Mouse (Mus musculus): ENCODE results near the gene Dcaf15. TPM values are rescaled to one million over a fixed set of nuclear protein-coding genes. Genes with fewer than 3 reads are reported as not detected.

Dcaf15 gene
- total and polyA plus RNA-seq, 2 experiments from 2014 or later: 2.9 to 16.1 TPM

GRCm38 (mm10) chr8:84106216-84107040, 1.9 kb upstream of the Dcaf15 start:
- ATAC-seq (ENCODE audit: insufficient read depth, low read depth): no peak
- peaks cover 12% of the 10 kb centered on the region; the same call in 1 of the 2 replicates for H3K36me3 ChIP-seq (replicated peaks; ENCODE audit: control insufficient read depth, insufficient read depth, low read length)

GRCm38 (mm10) chr8:84105676-84106075, 1.1 kb upstream of the Dcaf15 start:
- DNase-seq (ENCODE audit: low spot score) (no peak), ATAC-seq (ENCODE audit: insufficient read depth, low read depth) (no peak)
- peaks cover 12% of the 10 kb centered on the region; the same call in 1 of the 2 replicates for H3K36me3 ChIP-seq (replicated peaks; ENCODE audit: control insufficient read depth, insufficient read depth, low read length)
- H3K4me3 ChIP-seq (ENCODE audit: low read depth, low read length): no peak overlapping the region
- H3K27me3 ChIP-seq (ENCODE audit: control insufficient read depth, insufficient read depth, low read length): no peaks in the 10 kb centered on the region
- TF ChIP-seq CTCF (IDR thresholded peaks at IDR 0.05; ENCODE audit: low read depth) (no peak), EP300 (IDR thresholded peaks at IDR 0.05; ENCODE audit: low read depth) (no peak)
- no peak overlapping the region for H3K9ac ChIP-seq (replicated peaks; ENCODE audit: low read depth, low read length)
- no peaks in the 10 kb centered on the region for H3K9me3 ChIP-seq (replicated peaks; ENCODE audit: control insufficient read depth, low read length)
- 80% methylated on average over 2 of the region's 2 CpGs for WGBS
- no peak overlapping the region for H3K27ac ChIP-seq (ENCODE audit: low read depth)
- no peak overlapping the region for H3K4me2 ChIP-seq (ENCODE audit: low read depth, low read length)
- H3K4me1 ChIP-seq (ENCODE audit: control insufficient read depth, insufficient read depth): peaks cover 8% of the 10 kb centered on the region

More at GRCm38 (mm10) chr8:84106216-84107040, 1.9 kb upstream of the Dcaf15 start:
- Histone ChIP-seq H3K9me3 (replicated peaks; ENCODE audit: control insufficient read depth, low read length) (no peaks in the 10 kb centered on the region), H3K27ac (ENCODE audit: low read depth) (no peak overlapping the region), H3K4me2 (ENCODE audit: low read depth, low read length) (no peak overlapping the region), H3K27me3 (ENCODE audit: control insufficient read depth, insufficient read depth, low read length) (no peaks in the 10 kb centered on the region), H3K4me1 (ENCODE audit: control insufficient read depth, insufficient read depth) (peaks cover 8% of the 10 kb centered on the region), H3K9ac (replicated peaks; ENCODE audit: low read depth, low read length) (no peak overlapping the region), H3K4me3 (ENCODE audit: low read depth, low read length) (no peak overlapping the region)
- no peak for DNase-seq (ENCODE audit: low spot score)
- 86% methylated on average over 4 of the region's 6 CpGs for WGBS
- no peak for TF ChIP-seq EP300 (IDR thresholded peaks at IDR 0.05; ENCODE audit: low read depth)
- TF ChIP-seq CTCF (IDR thresholded peaks at IDR 0.05; ENCODE audit: low read depth): no peak

- no peak; the same call in 1 of the 2 replicates for TF ChIP-seq CTCF (IDR thresholded peaks at IDR 0.05; ENCODE audit: low read depth)
- no peak for TF ChIP-seq EP300 (IDR thresholded peaks at IDR 0.05; ENCODE audit: low read depth)
- under 1% methylated on average over 22 of the region's 29 CpGs for WGBS
- H3K27ac ChIP-seq (ENCODE audit: low read depth): peak overlapping the region; percentile 79
- no peaks in the 10 kb centered on the region for H3K27me3 ChIP-seq (ENCODE audit: control insufficient read depth, insufficient read depth, low read length)
- ATAC-seq (ENCODE audit: insufficient read depth, low read depth): peak; percentile 54
- H3K4me1 ChIP-seq (ENCODE audit: control insufficient read depth, insufficient read depth): peaks cover 8% of the 10 kb centered on the region
- peak overlapping the region; percentile 83 for H3K4me2 ChIP-seq (ENCODE audit: low read depth, low read length)
- DNase-seq (ENCODE audit: low spot score): peak; percentile 46
- H3K9me3 ChIP-seq (replicated peaks; ENCODE audit: control insufficient read depth, low read length): no peaks in the 10 kb centered on the region
- peak overlapping the region; percentile 85 for H3K9ac ChIP-seq (replicated peaks; ENCODE audit: low read depth, low read length)
- H3K4me3 ChIP-seq (ENCODE audit: low read depth, low read length): peak overlapping the region; percentile 90
- peaks cover 12% of the 10 kb centered on the region; the same call in 1 of the 2 replicates for H3K36me3 ChIP-seq (replicated peaks; ENCODE audit: control insufficient read depth, insufficient read depth, low read length)
Observed at GRCm38 (mm10) chr8:84104221-84104620, 347 bp downstream of the Dcaf15 start.

GRCm38 (mm10) chr8:84103601-84104000, 967 bp downstream of the Dcaf15 start:
- Histone ChIP-seq H3K4me1 (ENCODE audit: control insufficient read depth, insufficient read depth) (peaks cover 8% of the 10 kb centered on the region), H3K36me3 (replicated peaks; ENCODE audit: control insufficient read depth, insufficient read depth, low read length) (peaks cover 17% of the 10 kb centered on the region), H3K9me3 (replicated peaks; ENCODE audit: control insufficient read depth, low read length) (no peaks in the 10 kb centered on the region), H3K9ac (replicated peaks; ENCODE audit: low read depth, low read length) (peak overlapping the region; percentile 85), H3K4me2 (ENCODE audit: low read depth, low read length) (peak overlapping the region; percentile 83), H3K27ac (ENCODE audit: low read depth) (no peak overlapping the region), H3K4me3 (ENCODE audit: low read depth, low read length) (peak overlapping the region; percentile 90), H3K27me3 (ENCODE audit: control insufficient read depth, insufficient read depth, low read length) (no peaks in the 10 kb centered on the region)
- DNase-seq (ENCODE audit: low spot score) (no peak), ATAC-seq (ENCODE audit: insufficient read depth, low read depth) (no peak)
- WGBS: 39% methylated on average over 3 of the region's 3 CpGs
- TF ChIP-seq CTCF (IDR thresholded peaks at IDR 0.05; ENCODE audit: low read depth): no peak
- no peak for TF ChIP-seq EP300 (IDR thresholded peaks at IDR 0.05; ENCODE audit: low read depth)

GRCm38 (mm10) chr8:84101476-84102270, 2.9 kb downstream of the Dcaf15 start:
- Histone ChIP-seq H3K4me1 (ENCODE audit: control insufficient read depth, insufficient read depth) (peaks cover 8% of the 10 kb centered on the region), H3K9me3 (replicated peaks; ENCODE audit: control insufficient read depth, low read length) (no peaks in the 10 kb centered on the region), H3K9ac (replicated peaks; ENCODE audit: low read depth, low read length) (no peak overlapping the region), H3K4me2 (ENCODE audit: low read depth, low read length) (no peak overlapping the region), H3K4me3 (ENCODE audit: low read depth, low read length) (no peak overlapping the region), H3K27ac (ENCODE audit: low read depth) (no peak overlapping the region), H3K27me3 (ENCODE audit: control insufficient read depth, insufficient read depth, low read length) (no peaks in the 10 kb centered on the region), H3K36me3 (replicated peaks; ENCODE audit: control insufficient read depth, insufficient read depth, low read length) (peaks cover 37% of the 10 kb centered on the region)
- TF ChIP-seq EP300 (IDR thresholded peaks at IDR 0.05; ENCODE audit: low read depth) (no peak), CTCF (IDR thresholded peaks at IDR 0.05; ENCODE audit: low read depth) (no peak)
- ATAC-seq (ENCODE audit: insufficient read depth, low read depth): no peak
- 90% methylated on average over 25 of the region's 25 CpGs for WGBS
- no peak for DNase-seq (ENCODE audit: low spot score)
